Mouse (Mus musculus) midbrain, embryonic 14.5 days (tissue): Measurements from ENCODE around the gene Ado. TPM values are rescaled to one million over a fixed set of nuclear protein-coding genes. Genes with fewer than 3 reads are reported as not detected.
A peak's percentile ranks its signal among the peaks of the same experiment; 100 is the strongest.

Experiments
- ATAC-seq: fragments of 200-750 bp; cut with Nextera tagmentation; 2 replicates; pipeline ENCODE4 v1.8.0; 2017; ENCODE audit warnings: moderate number of reproducible peaks, moderate library complexity; ENCODE audit not compliant: low FRiP score, low TSS enrichment
- DNase-seq: peaks from one replicate; pipeline ENCODE4 v3.0.0-alpha.2; 2015
- H3K27ac ChIP-seq: fragments of 300-500 bp; sonication (generic); replicated peaks from 2 replicates; pipeline ENCODE4 v1.5.1; 2014; ENCODE audit warnings: mild to moderate bottlenecking, low read depth, low read length, moderate library complexity
- H3K27me3 ChIP-seq: fragments of 300-500 bp; sonication (generic); 2 replicates; pipeline ENCODE4 v1.6.1; 2014; ENCODE audit warnings: low read length, control low read depth, mixed read lengths; ENCODE audit not compliant: control insufficient read depth, insufficient read depth
- H3K36me3 ChIP-seq: fragments of 300-500 bp; sonication (generic); 2 replicates; pipeline ENCODE4 v1.6.1; 2014; ENCODE audit warnings: low read length, control low read depth; ENCODE audit not compliant: control insufficient read depth, insufficient read depth
- H3K4me1 ChIP-seq: fragments of 300-500 bp; sonication (generic); 2 replicates; pipeline ENCODE4 v1.6.1; 2014; ENCODE audit warnings: mild to moderate bottlenecking, antibody characterized with exemption, low read length, control low read depth; ENCODE audit not compliant: control insufficient read depth, insufficient read depth
- H3K4me2 ChIP-seq: fragments of 300-500 bp; sonication (generic); 2 replicates; pipeline ENCODE4 v1.6.1; 2014; ENCODE audit warnings: mild to moderate bottlenecking, low read length, moderate library complexity
- H3K4me3 ChIP-seq: fragments of 300-500 bp; sonication (generic); replicated peaks from 2 replicates; pipeline ENCODE4 v1.5.1; 2014; ENCODE audit warnings: low read depth, low read length
- H3K9ac ChIP-seq: fragments of 300-500 bp; sonication (generic); replicated peaks from 2 replicates; pipeline ENCODE4 v1.6.1; 2014; ENCODE audit warnings: mild to moderate bottlenecking, low read length, moderate library complexity
- H3K9me3 ChIP-seq: fragments of 300-500 bp; sonication (generic); 2 replicates; pipeline ENCODE4 v1.6.1; 2016; ENCODE audit warnings: low read length, control low read depth, mixed read lengths; ENCODE audit not compliant: control insufficient read depth
- WGBS: fragments of 180-500 bp; shearing (Covaris S2); extraction: QIAGEN DNeasy Blood & Tissue Kit; methylation state at CpG from one replicate; pipeline ENCODE4 v1.1.7; 2014; 5-methylcytosine and 5-hydroxymethylcytosine counted together
- polyA plus RNA-seq: library from polyadenylated mRNA; unstranded; fragments of >200 nt; fragmentation: Nextera tagmentation; extraction: Ambion mirVana; gene quantifications from 2 replicates; pipeline ENCODE4 v1.2.1, GENCODE M21; 2014

Ado gene
- polyA plus RNA-seq, result 77.1 and 98.6 TPM in 2 replicates

- Histone ChIP-seq H3K36me3 (0 out of 2 replicates have a peak, but pooled peaks cover 5% of the 10 kb centered on the region), H3K27me3 (no peaks in the 10 kb centered on the region), H3K4me1 (peaks cover 31% of the 10 kb centered on the region), H3K4me3 (peak within 1 kb of the TSS; percentile 83), H3K4me2 (peak within 1 kb of the TSS; percentile 97), H3K9me3 (no peaks in the 10 kb centered on the region), H3K9ac (peak within 1 kb of the TSS; percentile 80), H3K27ac (peak within 1 kb of the TSS; percentile 96)
- WGBS, result under 1% methylated on average over 78 of the region's 79 CpGs
- ATAC-seq, result peak; percentile 98
- DNase-seq, result peak; percentile 98
Observed at GRCm38 (mm10) chr10:67548877-67549731, at the start of gene Ado. Ado (minus strand) TSS chr10:67548955.

GRCm38 (mm10) chr10:67595278-67595677 lies 46.5 kb upstream of the Ado start:
- no peak overlapping the region for H3K4me3 ChIP-seq
- H3K36me3 ChIP-seq, result no peaks in the 10 kb centered on the region
- H3K4me2 ChIP-seq, result no peak overlapping the region
- no peaks in the 10 kb centered on the region for H3K9me3 ChIP-seq
- 82% methylated on average over 3 of the region's 3 CpGs for WGBS
- H3K27me3 ChIP-seq, result no peaks in the 10 kb centered on the region
- H3K27ac ChIP-seq, result no peak overlapping the region
- ATAC-seq, result no peak
- no peak overlapping the region for H3K9ac ChIP-seq
- H3K4me1 ChIP-seq, result no peaks in the 10 kb centered on the region
- DNase-seq, result no peak

DNA sequence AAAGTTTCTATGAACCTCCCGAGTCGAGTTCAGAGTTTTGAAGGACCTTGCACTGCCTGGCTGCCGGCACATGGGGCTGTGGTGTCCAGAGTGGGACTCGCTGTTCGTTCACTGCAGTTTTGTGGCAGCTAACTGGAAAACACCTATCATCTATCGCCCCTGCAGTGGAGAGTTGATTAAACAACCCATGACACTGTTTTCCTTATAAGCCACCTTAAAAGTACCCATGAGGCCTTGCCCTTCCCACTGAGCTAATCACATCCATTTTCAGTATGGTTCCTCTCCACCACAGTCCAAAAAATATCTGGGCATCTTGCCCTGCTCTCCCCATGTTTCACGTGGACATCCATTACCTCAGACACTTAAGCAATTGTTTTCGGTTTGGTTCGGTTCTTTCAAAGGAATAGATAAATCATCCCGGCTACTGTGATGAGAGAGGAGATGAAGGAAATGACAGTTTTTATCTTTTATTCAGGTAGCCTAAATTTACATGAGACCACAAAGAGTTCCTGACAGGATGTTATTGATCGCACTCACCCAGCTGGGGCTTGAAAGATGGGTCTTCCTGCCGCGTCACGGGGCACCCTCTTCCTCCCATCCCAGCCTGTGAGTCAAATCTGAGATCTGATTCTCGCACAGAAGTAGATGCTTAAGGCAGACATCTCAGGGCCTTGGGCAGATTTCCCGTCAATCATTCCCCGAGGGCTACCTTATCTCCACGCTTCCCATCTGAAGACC lies 37.3 kb upstream of the Ado start:
- Histone ChIP-seq H3K4me2 (no peak overlapping the region), H3K27ac (no peak overlapping the region), H3K4me3 (no peak overlapping the region), H3K36me3 (no peaks in the 10 kb centered on the region), H3K27me3 (no peaks in the 10 kb centered on the region), H3K9ac (no peak overlapping the region), H3K4me1 (no peaks in the 10 kb centered on the region), H3K9me3 (no peaks in the 10 kb centered on the region)
- DNase-seq (no peak), ATAC-seq (no peak)
- 92% methylated on average over 18 of the region's 18 CpGs for WGBS

DNA sequence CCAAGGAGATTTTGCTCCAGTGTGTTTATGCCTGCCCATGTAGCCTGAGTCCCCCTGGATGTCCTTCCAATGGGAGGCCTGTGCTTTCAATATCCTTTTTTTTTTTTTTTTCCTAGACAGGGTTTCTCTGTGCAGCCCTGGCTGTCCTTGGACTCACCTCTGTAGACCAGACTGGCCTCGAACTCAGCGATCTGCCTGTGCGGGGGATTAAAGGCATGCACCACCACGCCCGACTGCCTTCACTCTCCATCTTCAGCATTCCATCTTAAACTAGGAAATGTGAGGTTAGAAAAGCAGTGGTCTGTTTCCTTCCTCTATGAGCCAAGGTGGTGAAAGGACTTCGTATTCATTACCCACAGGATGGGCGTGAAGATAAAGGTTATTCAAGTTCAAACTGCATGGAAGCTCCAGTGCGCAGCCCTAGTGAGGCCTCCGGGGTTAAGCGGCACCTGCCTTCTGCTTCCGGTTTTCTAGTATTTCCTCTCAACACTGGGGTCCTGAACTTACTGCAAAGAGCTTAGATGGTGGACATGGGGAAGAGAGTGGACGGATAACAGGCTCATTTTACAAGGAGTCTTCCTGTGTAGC lies 33.0 kb upstream of the Ado start:
- no peaks in the 10 kb centered on the region for H3K9me3 ChIP-seq
- no peak for DNase-seq
- WGBS, result 89% methylated on average over 12 of the region's 12 CpGs

GRCm38 (mm10) chr10:67579830-67580229 lies 31.1 kb upstream of the Ado start:
- Histone ChIP-seq H3K27me3 (no peaks in the 10 kb centered on the region), H3K4me3 (no peak overlapping the region), H3K27ac (no peak overlapping the region), H3K4me2 (no peak overlapping the region), H3K4me1 (no peaks in the 10 kb centered on the region), H3K9me3 (no peaks in the 10 kb centered on the region), H3K9ac (no peak overlapping the region), H3K36me3 (no peaks in the 10 kb centered on the region)
- 94% methylated on average over 4 of the region's 4 CpGs for WGBS
- ATAC-seq, result no peak
- DNase-seq, result no peak

More for the DNA sequence above, 33.0 kb upstream of the Ado start:
- no peak overlapping the region for H3K27ac ChIP-seq
- H3K4me2 ChIP-seq, result no peak overlapping the region
- H3K27me3 ChIP-seq, result no peaks in the 10 kb centered on the region
- no peaks in the 10 kb centered on the region for H3K4me1 ChIP-seq
- ATAC-seq, result no peak
- no peak overlapping the region for H3K4me3 ChIP-seq
- no peak overlapping the region for H3K9ac ChIP-seq
- H3K36me3 ChIP-seq, result no peaks in the 10 kb centered on the region

DNA sequence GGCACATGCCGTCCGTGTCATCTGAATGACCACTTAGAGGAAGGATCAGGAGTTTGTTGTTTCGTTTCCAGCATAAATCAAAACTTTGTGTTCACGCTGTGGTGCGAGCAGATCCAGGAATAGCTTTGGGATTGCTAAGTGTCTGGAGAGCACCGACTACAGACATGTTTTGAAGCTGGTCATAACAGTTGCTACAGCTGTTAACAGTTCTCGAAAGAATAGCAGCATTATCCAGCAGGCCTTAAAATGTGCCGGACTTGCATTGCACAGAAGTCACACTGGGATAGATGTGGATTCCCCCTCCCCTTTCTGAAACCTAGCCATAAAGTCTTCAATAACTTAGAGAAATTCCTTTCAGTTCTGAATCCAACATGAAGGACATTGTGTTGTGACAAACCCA lies 24.6 kb upstream of the Ado start:
- Histone ChIP-seq H3K9me3 (no peaks in the 10 kb centered on the region), H3K4me3 (no peak overlapping the region), H3K27me3 (no peaks in the 10 kb centered on the region), H3K4me2 (no peak overlapping the region), H3K9ac (no peak overlapping the region), H3K36me3 (no peaks in the 10 kb centered on the region), H3K27ac (no peak overlapping the region), H3K4me1 (no peaks in the 10 kb centered on the region)
- ATAC-seq, result no peak
- WGBS, result 71% methylated on average over 8 of the region's 8 CpGs
- no peak for DNase-seq

DNA sequence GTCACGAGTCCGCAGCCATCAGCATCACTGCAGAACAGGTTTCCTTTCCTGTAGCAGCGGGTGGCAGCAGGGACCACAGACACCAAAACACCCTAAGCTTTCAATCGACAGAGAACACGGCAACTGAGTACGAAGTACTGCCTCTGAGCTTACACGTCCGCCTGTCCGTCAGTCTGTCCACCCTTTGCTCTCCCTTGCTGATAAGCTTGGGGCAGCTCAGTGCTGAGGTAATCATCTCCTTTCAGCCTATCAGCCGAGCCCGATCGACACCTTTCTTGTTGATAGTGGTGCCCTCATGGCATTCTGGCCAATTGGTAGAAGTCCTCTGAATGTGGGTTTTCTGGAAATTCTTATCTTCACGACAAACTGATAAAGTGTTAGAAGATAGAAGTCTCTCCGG lies 22.7 kb upstream of the Ado start:
- Histone ChIP-seq H3K4me2 (no peak overlapping the region), H3K9me3 (no peaks in the 10 kb centered on the region), H3K36me3 (no peaks in the 10 kb centered on the region), H3K27ac (no peak overlapping the region), H3K9ac (no peak overlapping the region), H3K27me3 (no peaks in the 10 kb centered on the region), H3K4me3 (no peak overlapping the region), H3K4me1 (no peaks in the 10 kb centered on the region)
- 95% methylated on average over 14 of the region's 14 CpGs for WGBS
- DNase-seq (no peak), ATAC-seq (no peak)

DNA sequence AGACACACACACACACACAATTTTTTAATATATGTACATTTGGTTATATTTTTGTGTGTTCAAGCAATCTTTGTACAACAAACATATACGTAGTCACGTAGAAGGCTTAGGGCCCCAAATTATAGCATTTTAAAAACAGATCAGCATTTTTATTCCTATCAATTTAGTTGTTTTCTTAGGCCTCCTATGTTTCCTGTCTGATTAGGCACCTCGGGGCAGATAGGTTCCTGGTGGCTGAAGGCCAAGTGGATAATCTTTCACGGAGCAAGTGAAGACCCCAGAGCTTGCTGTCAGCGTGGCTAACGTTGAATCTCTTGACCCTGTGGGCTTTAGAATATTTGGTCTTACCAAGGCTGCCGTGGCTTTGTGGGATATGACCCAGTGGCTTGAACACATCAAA lies 20.8 kb upstream of the Ado start:
- ATAC-seq, result no peak
- Histone ChIP-seq H3K27ac (no peak overlapping the region), H3K9ac (no peak overlapping the region), H3K36me3 (no peaks in the 10 kb centered on the region), H3K4me1 (no peaks in the 10 kb centered on the region), H3K9me3 (no peaks in the 10 kb centered on the region), H3K27me3 (no peaks in the 10 kb centered on the region), H3K4me2 (no peak overlapping the region), H3K4me3 (no peak overlapping the region)
- no peak for DNase-seq
- WGBS, result 90% methylated on average over 7 of the region's 7 CpGs
